Mouse (Mus musculus): ENCODE results near the gene Selenon.
"Not testable (repeated sequence)": the region's sequence is repeated elsewhere in the genome, so short reads cannot be mapped to it uniquely, and the experiment has no call there.

Selenon gene

GRCm38 (mm10) chr4:134510396-134510795 is 41.6 kb downstream of the Selenon start:
- DNase-seq (ENCODE audit: low spot score), result no peak

DNA sequence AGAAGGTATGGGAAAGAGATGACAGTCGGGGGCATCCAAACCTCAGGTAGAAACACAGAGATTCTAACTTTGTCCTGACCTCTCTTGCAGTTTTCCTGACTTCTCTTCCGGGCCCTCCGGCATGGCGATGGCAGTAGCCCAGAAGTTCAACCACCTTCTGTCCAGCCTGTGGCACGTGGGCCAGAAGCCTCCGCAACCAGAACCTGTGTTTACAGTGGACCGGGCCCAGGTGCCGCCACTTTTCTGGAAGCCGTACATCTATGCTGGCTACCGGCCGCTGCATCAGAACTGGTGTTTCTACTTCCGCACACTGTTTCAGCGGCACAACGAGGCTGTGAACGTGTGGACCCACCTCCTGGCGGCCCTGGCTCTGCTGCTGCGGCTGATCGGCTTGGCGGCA is 45.3 kb downstream of the Selenon start:
- DNase-seq (ENCODE audit: low spot score), result no peak

GRCm38 (mm10) chr4:134505966-134506594 is 45.9 kb downstream of the Selenon start:
- DNase-seq (ENCODE audit: low spot score), result no peak

GRCm38 (mm10) chr4:134505303-134505789 is 46.6 kb downstream of the Selenon start:
- DNase-seq (ENCODE audit: low spot score), result no peak

GRCm38 (mm10) chr4:134503686-134504357 is 48.1 kb downstream of the Selenon start:
- no peak for DNase-seq (ENCODE audit: low spot score)

DNA sequence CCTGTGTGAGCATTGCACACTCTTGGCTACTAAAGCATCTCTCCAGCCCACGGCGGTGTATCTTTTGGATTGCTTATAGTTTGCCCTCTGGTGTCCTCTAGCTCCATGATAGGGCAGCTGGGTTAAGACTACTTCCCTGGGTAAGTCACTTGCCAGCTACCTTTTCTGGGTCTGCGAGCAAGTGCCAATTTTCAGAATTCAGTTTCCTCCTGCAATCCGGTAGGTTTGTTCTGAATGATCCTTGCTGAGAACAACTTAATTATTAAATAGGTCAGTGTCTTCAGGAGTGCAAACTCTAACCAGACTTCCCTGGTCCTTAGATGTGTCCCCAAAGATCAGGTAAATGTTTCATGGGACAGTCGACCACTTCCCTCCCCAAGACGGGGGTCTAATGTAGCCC is 50.9 kb downstream of the Selenon start:
- DNase-seq (ENCODE audit: low spot score), result no peak

DNA sequence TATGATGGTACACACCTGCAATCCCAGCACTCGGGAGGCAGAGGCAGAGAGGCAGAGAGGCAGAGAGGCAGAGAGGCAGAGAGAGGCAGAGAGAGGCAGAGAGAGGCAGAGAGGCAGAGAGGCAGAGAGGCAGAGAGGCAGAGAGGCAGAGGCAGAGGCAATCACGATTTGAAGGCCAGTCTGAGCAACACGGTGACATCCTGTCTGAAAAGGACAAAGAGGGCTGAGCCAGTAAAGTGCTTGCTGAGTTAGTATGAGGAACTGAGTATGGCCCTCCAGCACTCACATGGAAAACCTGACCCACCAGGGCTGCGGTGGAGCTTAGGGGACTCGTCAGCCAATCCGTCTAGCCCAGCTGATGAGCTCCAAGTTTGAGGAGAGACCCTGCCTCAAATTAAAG is 53.0 kb downstream of the Selenon start:
- DNase-seq (ENCODE audit: low spot score), result not testable (repeated sequence)

DNA sequence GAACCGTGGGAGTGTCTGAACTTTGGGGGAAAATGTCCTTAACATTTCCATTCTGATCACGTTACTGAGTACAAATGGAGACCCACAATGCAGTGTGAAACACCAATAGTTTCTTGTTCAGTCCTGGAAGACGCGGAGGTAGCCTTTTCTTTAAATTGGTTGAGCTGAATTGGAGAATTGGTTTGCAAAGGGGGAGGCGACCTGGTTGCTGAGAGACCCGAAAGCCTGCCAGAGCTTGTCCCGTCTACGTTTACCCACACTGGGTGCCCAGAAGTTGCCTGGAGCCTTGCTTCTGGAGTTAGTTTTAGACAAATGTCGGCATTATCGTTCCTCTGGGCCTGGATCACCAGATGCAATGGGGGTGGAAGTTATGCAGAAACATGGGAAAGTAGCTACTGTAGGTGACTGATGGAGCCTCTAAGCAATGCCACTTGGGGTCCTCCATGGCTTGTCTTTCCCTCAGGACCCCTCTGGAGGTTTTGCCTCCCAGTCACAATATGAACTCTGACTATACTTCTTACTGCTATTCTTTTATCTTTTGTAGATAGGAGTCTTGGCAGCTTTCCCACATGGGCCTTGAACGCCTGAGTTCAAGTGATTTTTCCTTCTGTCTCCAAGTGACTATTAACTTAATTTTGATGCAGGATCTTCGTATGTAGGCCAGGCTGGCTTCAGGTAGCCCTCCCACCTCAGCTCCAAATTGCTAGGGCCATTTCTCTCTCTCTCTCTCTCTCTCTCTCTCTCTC is 53.8 kb downstream of the Selenon start:
- no peak for DNase-seq (ENCODE audit: low spot score)

DNA sequence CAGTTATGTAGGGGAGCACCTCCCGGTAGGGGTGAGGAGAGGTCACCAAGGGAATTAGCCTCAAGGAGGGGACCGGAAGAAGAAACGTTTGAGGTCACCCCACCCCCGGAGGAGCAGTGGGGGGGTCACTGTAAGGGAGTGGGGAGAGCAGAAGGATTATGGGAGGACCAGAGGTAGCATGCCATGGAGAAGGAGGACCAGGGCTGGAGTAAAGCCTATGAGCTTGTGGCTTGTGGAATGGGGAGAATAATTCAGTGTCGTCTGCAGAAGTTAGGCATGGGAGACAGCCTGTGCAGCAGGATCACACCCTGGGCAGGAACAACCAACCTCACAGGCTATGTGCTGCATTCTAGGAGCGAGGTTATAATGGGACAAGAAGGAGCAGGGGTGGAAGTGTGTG is 54.7 kb downstream of the Selenon start:
- DNase-seq (ENCODE audit: low spot score), result no peak

DNA sequence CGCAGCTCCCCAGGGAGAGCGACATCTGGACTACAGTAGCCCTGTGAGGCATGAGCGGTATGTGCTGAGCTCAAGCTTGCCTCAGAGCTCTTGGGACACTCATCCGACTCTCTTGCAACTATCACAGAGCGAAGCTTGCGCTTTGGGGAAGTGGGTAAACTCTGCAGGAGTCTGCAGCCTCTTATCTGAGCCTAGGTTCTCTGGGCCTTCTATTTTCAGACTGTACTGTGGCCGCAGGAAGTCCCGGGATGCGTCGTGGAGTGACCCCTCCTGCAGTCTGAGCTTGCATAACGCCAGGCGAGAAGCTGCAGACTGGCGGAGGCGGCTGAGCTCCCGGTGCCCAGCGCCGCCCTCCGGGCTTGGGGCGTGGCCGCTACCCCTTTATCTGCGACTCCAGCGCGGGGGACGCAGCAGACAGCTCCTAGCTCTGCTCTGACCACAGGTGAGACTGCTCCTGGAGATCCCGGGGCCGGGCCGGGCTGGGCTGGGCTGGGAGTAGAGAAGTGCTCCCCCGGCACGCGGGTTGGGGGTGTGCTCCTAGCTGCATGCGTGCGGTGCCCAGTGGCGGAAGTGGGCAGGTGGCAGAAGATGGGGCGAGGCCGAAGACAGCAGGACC is 55.3 kb downstream of the Selenon start, which contains the start of gene Paqr7:
Paqr7 (plus strand) TSS at position 103 of the 616 bp plus-strand sequence.
- peak; percentile 82 for DNase-seq (ENCODE audit: low spot score)

- no peak for DNase-seq (ENCODE audit: low spot score)
Observed at GRCm38 (mm10) chr4:134495546-134495923, 56.4 kb downstream of the Selenon start.

GRCm38 (mm10) chr4:134494780-134495545 is 57.0 kb downstream of the Selenon start:
- no peak for DNase-seq (ENCODE audit: low spot score)

DNA sequence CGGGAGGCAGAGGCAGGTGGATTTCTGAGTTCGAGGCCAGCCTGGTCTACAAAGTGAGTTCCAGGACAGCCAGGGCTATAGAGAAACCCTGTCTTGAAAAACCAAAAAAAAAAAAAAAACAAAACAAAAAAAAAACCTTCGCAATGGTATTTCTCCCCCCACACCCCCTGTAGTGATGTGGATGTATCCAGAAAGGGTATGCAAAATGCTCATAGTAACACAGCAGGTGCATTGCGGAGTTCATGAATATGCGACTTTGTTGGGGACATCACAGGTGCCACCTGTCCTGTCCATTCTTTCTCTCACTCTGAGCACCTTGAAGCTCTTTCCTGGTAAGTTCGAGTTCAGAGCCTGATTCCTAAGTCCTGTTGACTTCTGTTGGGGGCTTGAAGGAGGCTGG is 57.8 kb downstream of the Selenon start:
- not testable (repeated sequence) for DNase-seq (ENCODE audit: low spot score)

DNA sequence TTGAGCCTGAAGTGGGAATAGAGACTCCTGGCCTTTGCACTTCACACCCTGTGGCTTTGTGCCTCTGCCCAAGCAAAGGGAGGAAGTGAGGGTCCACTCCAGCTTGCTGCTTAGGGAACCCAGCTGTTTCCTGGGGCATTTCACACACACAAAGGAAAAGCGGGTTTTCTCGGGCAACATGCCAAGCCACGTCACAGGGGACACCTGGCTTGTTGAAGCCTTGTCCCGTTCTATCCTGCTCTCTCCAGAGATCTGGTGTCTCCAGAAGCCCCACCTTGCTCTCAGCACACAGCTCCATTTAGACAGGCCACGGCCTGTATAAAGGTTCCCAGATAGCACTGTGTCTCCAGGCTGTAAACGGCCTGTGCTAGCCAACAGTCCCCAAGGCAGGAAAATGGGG is 60.2 kb downstream of the Selenon start:
- peak; percentile 81 for DNase-seq (ENCODE audit: low spot score)

DNA sequence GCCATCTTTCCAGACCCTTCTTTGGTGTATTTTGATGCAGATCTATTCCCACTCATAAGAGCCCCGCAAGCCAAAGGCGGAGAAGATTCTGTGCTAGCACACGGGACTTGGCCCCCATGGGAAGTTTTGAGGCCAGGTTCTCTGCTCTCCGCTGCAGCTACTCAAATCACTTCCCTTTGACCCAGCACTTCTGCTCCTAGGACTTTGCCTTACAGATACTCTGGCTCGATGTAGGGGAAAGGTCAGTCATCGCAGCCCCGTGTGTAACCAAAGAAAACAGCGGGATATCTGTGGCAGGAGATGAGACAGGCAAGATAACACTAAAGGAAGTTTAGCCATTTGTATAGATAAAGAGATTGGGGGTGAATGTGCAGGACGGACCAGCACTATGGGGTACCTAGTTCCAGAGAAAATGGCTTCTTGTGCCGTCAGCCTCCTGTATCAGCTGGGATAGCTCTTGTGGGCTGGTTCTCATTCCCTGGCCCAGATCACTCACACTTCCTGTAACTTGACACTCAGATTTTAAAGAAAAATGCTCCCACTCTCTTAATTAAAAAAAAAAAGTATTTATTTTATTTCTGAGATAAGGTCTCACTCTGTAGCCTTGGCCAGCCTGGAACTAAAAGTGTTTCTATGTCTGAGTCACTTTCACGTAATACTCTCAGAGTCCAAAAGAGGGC is 61.8 kb downstream of the Selenon start:
- no peak for DNase-seq (ENCODE audit: low spot score)

DNA sequence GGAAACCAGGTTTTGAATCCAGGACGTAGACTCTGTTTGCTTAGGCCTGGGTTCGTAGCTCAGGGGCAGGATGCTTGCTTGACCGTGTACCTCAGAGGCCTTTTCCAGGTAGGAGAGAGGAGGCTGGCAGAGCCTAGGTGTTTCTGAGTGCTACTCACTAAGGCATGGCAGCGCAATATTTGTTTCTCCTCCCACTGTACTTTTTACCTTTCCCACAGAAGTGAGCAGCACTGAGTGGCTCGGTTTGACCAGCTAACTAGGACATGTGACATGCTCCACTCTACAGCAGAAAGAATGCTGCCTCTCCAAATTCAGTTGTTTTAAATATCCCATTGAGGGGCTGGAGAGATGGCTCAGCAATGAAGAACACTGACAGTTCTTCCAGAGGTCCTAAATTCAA is 63.8 kb downstream of the Selenon start:
- DNase-seq (ENCODE audit: low spot score), result no peak
